Mouse (Mus musculus) cerebellum, postnatal 36 days (tissue): ENCODE measurements around the gene Naif1.

Experiments
- DNase-seq, 2 experiments: peaks; one replicate each; pipeline ENCODE4 v3.0.0; 2021 to 2022; ENCODE audit warnings: mixed read lengths in 2 of 2

Naif1 gene

DNA sequence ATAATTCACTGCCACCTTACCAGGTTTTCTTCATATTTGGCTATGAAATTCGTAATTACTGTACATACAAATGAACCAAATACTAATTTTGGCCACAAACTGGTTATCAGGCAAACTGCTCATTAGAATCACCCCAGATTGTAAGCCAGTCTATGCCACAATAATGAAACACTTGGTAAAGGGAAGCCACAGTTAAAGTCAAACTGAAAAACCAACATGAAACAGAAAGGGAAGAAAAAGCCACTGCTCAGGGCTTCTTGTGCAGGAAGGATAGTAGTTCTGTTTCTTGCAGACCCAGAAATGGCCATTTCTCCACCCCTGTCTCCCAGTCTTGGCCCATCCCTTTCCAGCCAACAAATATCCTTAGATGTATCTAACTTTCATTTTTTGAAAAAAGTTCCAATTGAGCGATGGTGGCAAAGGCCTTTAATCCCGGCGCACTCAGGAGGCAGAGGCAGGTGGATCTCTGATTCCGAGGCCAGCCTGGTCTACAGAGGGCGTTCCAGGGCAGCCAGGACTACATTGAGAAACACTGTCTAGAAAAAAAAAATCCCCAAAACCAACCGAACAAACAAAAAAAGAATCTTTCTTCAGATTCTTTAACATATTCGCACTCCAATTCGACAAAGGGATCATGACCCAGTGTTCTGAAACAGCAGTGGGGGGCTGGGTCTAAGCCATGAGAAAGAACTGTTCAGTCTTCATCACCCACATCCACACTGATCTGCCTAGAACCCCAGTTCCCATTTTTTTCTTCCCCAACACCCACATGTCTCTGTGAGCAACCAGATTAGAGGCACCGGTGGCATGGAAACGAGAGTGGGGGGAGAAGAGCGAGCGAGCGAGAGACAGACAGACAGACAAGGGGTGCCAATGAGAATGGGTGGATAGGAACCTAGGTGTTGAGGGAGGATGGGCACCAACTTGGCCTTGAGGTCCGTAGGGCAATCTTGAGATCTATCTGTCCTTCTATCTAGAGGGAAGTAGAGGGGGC, at the start of gene Naif1:
Gene Naif1, plus strand, starts transcription at position 697 of the 994 bp plus-strand sequence.
- no peak for DNase-seq

GRCm38 (mm10) chr2:32404663-32405062, 45.6 kb upstream of the Naif1 start:
- DNase-seq = peak; percentile 96 to 99

- DNase-seq = no peak
Observed at GRCm38 (mm10) chr2:32407144-32407824, 43.0 kb upstream of the Naif1 start.

- no peak for DNase-seq
Observed at GRCm38 (mm10) chr2:32408429-32409424, 41.5 kb upstream of the Naif1 start.

GRCm38 (mm10) chr2:32411407-32411806, 38.9 kb upstream of the Naif1 start:
- no peak for DNase-seq

GRCm38 (mm10) chr2:32412742-32413531, 37.3 kb upstream of the Naif1 start:
- DNase-seq = no peak

GRCm38 (mm10) chr2:32413936-32414335, 36.3 kb upstream of the Naif1 start:
- no peak for DNase-seq

- DNase-seq = no peak
Observed at GRCm38 (mm10) chr2:32415801-32416200, 34.5 kb upstream of the Naif1 start.

GRCm38 (mm10) chr2:32416556-32416955, 33.7 kb upstream of the Naif1 start:
- no peak for DNase-seq

DNA sequence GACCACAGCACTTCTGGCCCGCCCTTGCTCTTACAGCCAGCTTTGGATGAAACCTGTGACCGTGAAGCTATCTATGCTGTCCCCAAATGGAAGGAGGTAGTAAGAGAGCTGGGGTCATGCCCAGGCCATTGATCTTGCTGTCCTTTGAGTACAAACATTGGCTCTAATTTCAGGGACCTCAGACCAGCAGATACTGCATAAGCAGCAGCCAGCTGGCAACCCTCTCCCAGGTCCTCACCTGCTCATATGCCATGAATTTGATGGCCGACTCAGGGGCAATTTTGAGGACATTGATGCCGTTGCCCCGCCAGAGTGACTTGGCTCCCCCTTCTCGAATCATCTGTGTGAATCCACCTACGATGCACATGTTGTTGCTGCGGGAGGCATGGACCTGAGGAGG, 32.8 kb upstream of the Naif1 start:
- DNase-seq = no peak

DNA sequence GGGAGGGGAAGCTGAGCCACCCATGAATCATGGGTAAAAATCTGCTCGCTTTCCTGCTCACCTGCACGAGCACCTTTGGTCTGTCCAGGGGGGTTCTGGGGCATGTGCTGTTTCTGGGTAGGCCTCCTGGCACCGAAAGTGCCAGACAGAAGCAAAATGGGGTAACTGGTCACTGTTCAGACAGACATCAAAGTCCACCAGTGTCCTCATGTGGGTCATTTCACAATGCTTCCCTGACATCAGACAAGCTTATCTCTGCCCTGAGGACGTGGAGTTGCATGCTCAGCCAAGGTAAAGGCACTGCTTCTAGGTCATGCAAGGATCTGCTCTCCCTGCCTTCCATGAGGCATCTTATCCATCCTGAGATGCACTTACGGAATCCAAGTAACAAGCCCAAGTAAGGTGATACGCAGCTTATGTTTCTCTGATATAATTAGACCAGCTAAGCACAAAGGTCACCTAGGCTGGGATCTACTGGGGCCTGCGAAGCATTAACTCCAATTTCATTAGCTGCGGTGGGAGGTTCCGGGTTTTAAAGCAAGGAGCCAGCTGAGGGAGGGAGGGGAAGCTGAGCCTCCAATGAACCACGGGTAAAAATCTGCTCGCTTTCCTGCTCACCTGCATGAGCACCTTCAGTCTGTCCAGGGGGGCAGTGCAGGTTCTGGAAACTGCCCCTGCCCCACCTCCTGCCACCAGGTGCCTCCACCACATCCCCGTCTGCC, 31.7 kb upstream of the Naif1 start:
- DNase-seq = no peak

- peak; percentile 53 for DNase-seq
Observed at GRCm38 (mm10) chr2:32419359-32419758, 30.9 kb upstream of the Naif1 start.

DNA sequence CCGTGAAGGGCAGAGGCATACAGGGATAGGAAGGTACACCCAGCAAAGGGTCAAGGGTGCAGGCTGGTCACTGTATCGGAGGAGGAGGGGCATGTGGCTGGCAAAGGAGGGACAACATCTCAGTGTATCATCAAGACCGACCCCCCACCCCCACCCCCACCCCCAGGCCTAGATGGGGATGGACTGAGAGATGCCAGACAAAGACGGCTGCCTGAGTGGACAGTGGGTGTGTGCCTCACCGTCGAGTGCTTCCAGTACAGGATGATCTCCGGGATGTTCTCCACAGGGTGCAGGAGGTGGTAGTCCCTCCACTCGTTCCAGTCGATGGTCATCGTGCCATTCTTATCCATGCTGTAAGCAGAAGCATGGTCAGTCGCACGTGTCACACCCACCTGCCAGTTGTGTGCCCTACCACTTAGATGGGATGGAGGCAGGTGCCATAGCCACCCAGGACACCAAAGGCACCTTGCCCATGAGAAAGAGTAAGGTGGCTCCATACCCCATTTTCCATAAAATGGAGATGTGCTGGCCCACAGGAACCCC, 30.1 kb upstream of the Naif1 start:
- DNase-seq = no peak

- DNase-seq = no peak
Observed at GRCm38 (mm10) chr2:32420647-32421046, 29.6 kb upstream of the Naif1 start.

GRCm38 (mm10) chr2:32421851-32422251, 28.4 kb upstream of the Naif1 start:
- DNase-seq = no peak

DNA sequence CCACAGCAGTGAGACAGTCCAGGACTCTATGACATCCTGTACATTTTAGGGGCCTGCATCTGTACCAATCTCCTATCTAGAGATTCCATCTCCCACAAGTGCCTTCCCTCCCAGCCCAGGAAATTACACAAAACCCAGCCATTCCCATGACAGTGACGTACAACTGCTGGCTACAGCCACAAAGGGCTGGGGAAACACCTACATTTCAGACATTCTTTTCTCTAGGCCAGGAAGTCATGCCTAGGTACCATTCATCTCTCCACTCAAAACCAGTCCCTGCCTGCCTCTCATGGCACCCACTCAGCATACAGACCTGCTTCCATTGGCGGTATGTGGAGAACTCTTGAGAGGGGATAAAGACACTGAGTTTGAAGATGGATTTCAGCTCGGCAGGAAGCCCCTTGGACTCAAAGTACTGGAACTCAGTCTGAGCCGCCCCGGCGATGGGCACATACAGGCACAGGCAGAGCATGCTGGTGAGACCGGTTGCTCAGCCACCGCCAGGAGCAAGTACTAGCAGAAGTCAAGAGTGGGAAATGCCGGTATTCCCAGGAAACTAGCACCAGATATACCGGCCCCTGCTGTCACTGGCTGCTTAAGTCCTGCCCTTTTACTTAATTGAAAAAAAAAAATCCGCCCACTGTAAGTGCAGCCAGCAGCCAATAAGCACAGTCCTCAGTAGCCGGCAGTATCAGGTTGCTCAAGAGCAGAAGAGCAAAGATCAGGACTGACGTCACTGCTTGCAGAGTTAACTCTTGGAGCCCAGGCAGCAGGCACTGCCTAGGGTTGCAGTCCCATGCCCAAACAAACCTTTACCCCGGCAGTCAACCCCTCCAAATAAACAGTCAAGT, 26.6 kb upstream of the Naif1 start:
- peak; percentile 38 to 55 for DNase-seq

DNA sequence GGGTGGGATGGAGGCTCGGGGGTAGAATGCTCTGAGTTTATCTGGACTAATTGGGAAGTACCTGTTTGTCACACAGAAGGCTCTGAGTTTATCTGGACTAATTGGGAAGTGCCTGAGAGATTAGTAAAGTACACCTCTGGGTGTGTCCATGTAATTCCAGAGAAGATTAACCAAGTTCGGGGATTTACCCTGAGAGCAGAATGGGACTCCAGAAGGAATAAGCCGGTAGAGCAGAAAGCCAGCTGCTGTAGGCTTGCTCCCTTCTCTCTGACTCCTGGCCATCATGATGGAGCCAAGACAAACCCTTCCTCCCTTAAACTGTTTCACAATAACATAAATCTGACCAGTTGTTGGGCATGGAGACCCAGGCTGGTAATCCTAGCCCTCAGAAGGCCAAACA, 25.5 kb upstream of the Naif1 start:
- no peak for DNase-seq

DNA sequence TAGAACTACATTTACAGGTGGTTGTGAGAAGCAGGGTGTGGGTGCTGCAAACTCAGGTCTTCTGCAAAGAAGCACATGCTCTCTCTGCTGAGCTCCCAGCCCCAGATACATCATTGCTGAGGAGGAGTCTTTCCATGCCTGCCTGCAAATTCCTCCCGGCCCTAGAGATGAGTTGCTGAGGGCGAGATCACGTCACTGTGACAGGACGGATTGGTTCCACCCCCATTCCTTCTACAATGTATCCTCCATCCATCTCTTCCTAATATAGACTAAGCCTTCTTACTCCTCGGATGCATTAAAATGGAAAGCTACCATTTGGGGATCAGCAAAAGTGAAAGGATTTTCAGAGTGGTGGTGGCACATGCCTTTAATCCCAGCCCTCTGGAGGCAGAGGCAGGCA, 24.7 kb upstream of the Naif1 start:
- DNase-seq = no peak

- no peak for DNase-seq
Observed at GRCm38 (mm10) chr2:32426141-32426540, 24.1 kb upstream of the Naif1 start.

- DNase-seq = no peak
Observed at GRCm38 (mm10) chr2:32427720-32428119, 22.5 kb upstream of the Naif1 start.
